Mouse (Mus musculus): Measurements from ENCODE around the gene Gm28035.
A peak's percentile ranks its signal among the peaks of the same experiment; 100 is the strongest.

The Gm28035 gene

GRCm38 (mm10) chr2:30261064-30261736, 20.8 kb downstream of the Gm28035 start:
- DNase-seq (ENCODE audit: low spot score in 2 of 2) = peak in 1 of 2 experiments; percentile 8

GRCm38 (mm10) chr2:30261921-30262839, 21.8 kb downstream of the Gm28035 start:
- DNase-seq (ENCODE audit: low spot score in 2 of 2) = peak in 1 of 2 experiments; percentile 4

DNA sequence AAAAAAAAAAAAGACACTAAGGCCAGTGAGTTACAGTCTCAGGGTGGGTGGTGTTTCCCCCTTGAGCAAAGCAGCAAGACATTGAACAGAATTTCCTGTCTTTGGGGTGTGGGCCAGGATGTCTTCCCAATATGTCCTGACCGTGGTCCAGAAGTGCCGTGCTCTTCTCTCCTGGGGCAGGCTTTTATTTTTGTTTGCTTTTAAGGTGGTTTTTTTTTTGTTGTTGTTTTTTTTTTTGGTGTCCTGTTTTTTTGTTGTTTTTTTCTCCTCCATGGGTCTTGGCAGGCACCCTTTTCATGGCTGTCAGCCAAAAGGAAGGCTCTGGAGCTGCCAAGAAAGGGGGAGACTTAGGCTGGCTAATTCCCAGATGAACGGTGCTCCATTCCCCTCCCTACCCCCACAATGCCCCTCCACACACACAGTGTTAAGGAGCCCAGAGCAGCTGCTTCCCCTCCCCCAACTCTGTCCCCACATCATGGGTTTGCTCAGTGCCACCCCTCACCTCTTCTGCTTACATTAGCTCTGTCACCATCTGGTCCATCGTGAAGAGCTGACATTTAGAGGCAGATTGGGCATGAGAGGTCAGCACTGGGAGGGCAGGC, 22.6 kb downstream of the Gm28035 start:
- peak; percentile 66 to 74 for DNase-seq (ENCODE audit: low spot score in 2 of 2)

- no peak for DNase-seq (ENCODE audit: low spot score in 2 of 2)
Observed at GRCm38 (mm10) chr2:30263811-30264210, 23.4 kb downstream of the Gm28035 start.

DNA sequence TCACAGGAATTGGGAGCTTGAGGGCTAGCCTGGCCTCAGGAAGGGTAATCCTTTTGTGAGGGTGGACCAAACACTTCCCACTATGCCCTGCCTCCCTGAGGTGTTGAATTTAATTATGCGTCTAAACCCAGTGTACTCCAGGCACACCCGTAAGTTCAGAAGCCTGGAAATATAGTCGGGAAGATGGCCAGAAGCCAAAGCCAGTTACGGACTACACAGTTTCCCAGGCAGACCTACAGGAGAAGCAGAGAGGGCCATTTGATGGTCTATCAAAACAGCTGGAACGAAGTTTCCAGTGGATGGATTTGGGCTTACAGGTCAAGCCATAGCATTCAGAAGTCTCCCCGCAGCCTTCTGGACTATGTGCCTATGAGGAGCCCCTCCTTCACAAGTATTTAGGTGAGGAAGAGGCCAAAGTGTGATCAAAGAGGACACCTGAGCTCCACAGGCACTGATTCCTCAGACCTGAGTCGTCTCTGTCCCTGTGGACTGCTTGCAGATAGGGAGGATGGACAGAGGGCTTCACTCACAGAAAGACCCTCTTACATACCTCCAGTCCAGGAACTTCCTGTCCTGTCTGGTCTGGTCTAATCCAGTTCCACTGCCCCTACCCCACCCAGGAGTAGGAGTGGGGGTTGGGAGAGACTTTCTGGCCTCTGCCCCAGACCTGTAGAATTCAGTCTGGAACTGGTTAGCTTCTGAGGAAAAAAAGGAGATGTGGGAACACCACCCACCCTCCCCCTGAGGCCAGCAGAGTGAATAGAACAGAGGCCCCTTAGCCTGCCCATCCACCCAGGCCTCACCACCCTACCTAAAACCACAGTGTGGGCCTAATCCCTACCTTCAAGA, 24.5 kb downstream of the Gm28035 start:
- DNase-seq (ENCODE audit: low spot score in 2 of 2) = no peak

DNA sequence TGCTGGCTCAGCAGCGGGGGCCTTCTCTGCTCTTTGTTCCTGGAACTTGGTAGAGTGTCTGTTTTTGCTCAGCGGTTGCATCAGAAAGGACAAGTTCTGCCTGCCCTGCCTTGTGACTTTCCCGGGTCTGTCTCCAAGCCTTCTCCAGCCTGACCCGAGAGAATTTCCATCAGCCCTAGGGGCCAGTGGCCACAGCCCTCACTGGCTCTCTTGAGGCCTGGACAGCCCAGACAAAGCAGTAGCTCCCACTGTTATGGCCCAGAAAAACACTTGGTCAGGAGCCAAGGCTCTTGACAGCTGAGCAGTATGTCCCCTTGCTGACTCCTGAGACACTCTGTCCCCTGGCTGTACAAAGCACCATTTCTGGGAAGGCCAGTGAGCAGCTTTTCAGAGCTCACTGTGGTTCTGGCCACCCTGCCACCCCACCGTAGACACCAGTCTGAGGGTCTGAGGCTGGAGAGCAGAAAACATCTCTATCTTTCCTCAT, 25.4 kb downstream of the Gm28035 start, which contains the start of gene Phyhd1:
Phyhd1 (plus strand) TSS at position 437 of the 487 bp plus-strand sequence.
- DNase-seq (ENCODE audit: low spot score in 2 of 2) = peak; percentile 93 to 94

- DNase-seq (ENCODE audit: low spot score in 2 of 2) = peak; percentile 82 to 86
Observed at GRCm38 (mm10) chr2:30266392-30266941, 26.1 kb downstream of the Gm28035 start.

DNA sequence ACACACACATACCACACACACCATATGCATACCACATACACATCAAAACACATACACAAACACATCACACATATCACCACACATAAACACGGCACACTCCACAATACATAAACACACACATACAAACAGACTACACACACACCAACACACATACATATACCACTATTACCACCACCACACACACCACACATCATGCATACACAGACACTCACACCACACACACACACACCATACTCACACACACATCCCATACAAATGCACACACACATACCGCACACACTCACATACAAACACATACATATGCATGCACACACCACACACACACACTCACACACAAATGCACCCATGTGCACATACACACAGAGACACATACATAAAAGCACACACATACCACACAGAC, 27.1 kb downstream of the Gm28035 start:
- DNase-seq (ENCODE audit: low spot score in 2 of 2) = no peak

DNA sequence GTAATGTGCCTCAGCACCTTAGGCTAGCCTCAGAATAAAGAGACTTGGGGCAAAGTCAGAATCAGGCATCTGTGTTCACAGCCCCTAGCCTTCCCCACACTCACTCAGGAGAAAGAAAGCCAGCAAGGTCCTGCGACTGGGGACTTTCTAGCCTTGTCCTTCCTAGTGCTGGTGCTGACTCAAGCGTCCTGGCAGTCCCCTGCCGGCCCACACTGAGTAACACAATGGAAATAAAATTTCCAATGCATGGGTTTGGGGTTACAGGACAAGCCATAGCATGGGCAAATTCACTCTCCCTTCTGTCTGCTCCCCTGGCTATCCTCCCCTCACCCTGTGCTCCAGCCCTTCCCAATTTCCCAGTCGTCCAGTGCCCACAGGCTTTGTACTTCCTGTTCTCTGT, 28.0 kb downstream of the Gm28035 start:
- no peak for DNase-seq (ENCODE audit: low spot score in 2 of 2)

GRCm38 (mm10) chr2:30269241-30269990, 29.0 kb downstream of the Gm28035 start:
- DNase-seq (ENCODE audit: low spot score in 2 of 2) = no peak

GRCm38 (mm10) chr2:30270134-30270533, 29.8 kb downstream of the Gm28035 start:
- DNase-seq (ENCODE audit: low spot score in 2 of 2) = peak; percentile 91 to 96

DNA sequence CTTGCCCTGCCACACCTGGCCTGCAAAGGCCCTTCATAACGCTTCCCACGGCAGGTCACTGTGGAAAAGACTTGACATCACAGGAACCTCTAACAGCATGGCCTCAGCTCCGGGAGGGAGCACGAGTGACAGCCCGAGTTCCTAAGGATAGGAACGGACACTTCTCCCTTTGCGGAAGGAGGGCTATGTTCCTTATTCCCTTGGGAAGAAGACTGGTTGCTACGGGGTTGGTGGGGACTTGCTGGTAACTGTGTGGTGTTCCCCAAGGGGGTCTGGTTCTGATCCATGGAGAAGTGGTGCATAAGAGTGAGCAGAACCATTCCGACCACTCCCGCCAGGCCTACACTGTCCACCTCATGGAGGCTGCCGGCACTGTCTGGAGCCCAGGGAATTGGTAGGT, 40.4 kb downstream of the Gm28035 start, which contains the start of gene Gm28038:
Gm28038 (plus strand) TSS at position 301 of the 400 bp plus-strand sequence.
- DNase-seq (ENCODE audit: low spot score in 2 of 2) = no peak

- no peak for DNase-seq (ENCODE audit: low spot score in 2 of 2)
Observed at GRCm38 (mm10) chr2:30281651-30282050, 41.3 kb downstream of the Gm28035 start.

GRCm38 (mm10) chr2:30283193-30283592, 42.8 kb downstream of the Gm28035 start:
- DNase-seq (ENCODE audit: low spot score in 2 of 2) = no peak

DNA sequence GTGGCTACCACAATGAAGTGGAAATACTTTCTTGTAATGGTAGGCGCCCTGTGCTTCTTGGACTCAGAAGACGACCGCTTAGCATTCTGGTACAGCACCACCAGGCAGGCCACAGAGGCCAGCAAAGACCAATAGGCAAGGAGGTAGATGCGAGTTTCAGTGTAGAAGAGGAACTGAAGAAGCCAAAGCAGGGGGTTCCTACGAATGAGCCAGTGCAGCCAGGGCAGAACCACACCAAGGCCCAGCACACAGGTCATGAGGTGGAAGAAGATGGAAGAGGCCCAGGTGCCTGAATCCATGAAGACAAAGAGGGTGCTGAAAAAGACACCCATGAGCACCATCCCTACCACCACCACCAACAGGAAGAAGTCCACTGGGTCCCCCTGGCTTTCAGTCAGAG, 44.6 kb downstream of the Gm28035 start:
- DNase-seq (ENCODE audit: low spot score in 2 of 2) = no peak

DNA sequence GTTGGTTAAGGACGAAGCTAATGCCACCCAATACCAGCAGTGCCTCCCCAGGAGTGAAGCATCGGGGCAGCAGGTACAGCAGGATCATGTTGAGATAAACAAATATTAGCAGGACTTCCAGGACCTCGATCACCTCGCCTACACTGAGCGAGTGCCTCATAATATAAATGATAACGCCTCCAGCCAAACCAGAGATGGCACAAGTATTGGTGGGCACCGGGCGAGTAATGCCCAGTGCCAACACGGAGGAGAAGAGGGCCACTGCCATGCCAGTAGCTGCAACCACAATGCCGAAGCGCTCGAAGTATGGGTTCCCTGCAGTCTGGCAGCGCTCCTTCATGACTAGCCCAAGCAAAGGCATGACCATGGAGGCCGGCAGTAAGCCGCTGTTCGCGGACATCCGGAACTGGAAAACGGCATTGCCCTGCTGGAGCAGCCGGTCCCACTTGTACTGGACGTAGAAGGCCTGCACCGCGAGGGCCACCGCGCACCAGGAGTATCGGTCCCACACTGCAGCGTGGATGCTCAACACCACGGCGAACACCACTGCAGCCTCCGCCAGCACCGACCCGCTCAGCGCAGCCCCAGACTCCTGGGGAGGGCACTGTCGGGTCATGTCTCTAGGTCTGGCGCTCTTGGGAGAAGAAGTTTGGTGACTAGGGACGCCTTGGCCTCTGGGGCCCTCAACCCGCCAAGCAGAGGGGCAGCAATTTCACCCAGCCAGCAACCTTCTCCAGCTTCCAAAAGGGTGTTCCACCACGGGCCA, 45.2 kb downstream of the Gm28035 start:
- peak in 1 of 2 experiments; percentile 2 for DNase-seq (ENCODE audit: low spot score in 2 of 2)

GRCm38 (mm10) chr2:30286192-30287026, 46.0 kb downstream of the Gm28035 start, which contains the start of the genes Dolk and Nup188:
Gene Dolk, minus strand, starts transcription at chr2:30286334.
Gene Nup188, plus strand, starts transcription at chr2:30286397.
- DNase-seq (ENCODE audit: low spot score in 2 of 2) = peak; percentile 95

DNA sequence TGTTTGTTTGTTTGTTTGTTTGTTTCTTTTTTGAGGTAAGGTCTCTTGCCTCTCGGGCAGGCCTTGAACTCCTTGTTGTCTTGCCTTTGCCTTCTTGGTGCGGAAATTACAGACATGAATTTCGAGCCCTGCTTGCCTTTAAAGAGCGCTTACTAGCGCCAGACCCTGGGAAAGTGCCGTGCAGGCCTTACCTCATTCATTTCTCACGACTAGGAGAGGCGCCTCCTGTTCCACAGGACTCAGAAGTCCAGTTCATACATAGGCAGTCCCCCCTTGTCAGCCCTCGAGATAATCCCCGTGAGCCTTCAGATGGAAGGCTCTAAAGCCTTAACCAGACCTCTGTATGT, 46.6 kb downstream of the Gm28035 start:
- DNase-seq (ENCODE audit: low spot score in 2 of 2) = no peak

Measured in heart, adult 9 months (tissue).